Mouse (Mus musculus) ovary, adult 10 weeks (tissue): ENCODE data around the gene Rpa3. TPM values are rescaled to one million over a fixed set of nuclear protein-coding genes. Genes with fewer than 3 reads are reported as not detected.

ENCODE experiments used
- polyA plus RNA-seq: library from polyadenylated mRNA; stranded (reverse); fragments of 350-450 nt; fragmentation: Illumina TruSeq; extraction: RNeasy Lipid Tissue Mini Kit (QIAGEN cat#74804); gene quantifications from one replicate; pipeline ENCODE4 v1.2.3, GENCODE M21; 2014

The Rpa3 gene
- polyA plus RNA-seq: 91.5 TPM

DNA sequence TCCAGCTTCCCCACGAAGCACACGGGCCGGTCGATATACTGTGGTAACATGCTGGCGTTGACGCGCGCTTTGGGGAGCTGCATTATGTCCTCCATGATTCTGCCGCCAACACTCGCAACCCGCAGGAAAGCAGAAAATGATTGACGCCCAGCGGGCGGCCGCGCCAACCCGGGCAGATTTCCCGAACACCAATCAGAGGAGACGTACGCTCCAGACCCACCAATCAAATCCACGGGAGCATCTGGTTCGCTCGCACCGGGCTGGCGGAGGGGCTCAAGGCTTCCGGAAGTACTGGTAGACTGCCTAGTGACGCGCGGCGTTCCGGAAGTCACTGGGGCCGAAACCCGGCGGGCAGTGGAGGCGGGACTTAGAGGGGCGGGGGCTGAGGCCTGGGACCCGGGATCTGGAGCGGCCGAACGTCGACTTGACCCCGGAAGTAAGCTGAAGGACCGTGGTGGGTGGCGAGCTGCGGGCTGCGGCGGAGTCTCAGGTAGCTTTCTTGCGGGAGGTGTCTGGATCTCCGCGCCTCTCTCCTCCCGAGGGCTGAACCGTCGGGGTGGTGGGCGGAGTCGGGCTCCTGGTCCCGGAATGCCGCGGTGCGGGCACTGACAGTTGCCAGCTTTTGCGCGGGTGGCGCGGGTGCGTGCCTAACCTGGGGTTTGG, at the start of gene Rpa3, which contains the start of the genes Umad1 and Gm45062:
Rpa3 (minus strand) TSS at position 170 of the 663 bp plus-strand sequence.
Umad1 (plus strand) TSS at position 285 of the 663 bp plus-strand sequence.
Gm45062 (plus strand) TSS at position 447 of the 663 bp plus-strand sequence.

GRCm38 (mm10) chr6:8209047-8209865, 49.7 kb downstream of the Rpa3 start, which contains the start of gene Mios:
TSS of gene Mios (plus strand) at chr6:8209222.

Other genes with a start within 250 kb of the Rpa3 start
- 1.3 TPM for gene Col28a1, start 66.6 kb downstream of the Rpa3 start, polyA plus RNA-seq
- 49.5 TPM for gene Mios, start 50.0 kb downstream of the Rpa3 start, polyA plus RNA-seq
- 25.7 TPM for gene Umad1, start 115 bp upstream of the Rpa3 start, polyA plus RNA-seq
- gene Gm45062, start 277 bp upstream of the Rpa3 start, polyA plus RNA-seq: 26.3 TPM